Mouse (Mus musculus) layer of hippocampus, adult 2 months (tissue): ENCODE data around the gene B3glct. TPM values are rescaled to one million over a fixed set of nuclear protein-coding genes. Genes with fewer than 3 reads are reported as not detected.

Source experiments
- DNase-seq, 2 experiments: peaks; one replicate each; pipeline ENCODE4 v3.0.0; 2022; ENCODE audit warnings: low spot score in 2 of 2
- H3K27ac ChIP-seq: fragments of 200-600 bp; 2 replicates; pipeline ENCODE4 v1.8.1; 2022
- H3K4me3 ChIP-seq: fragments of 200-600 bp; 2 replicates; pipeline ENCODE4 v1.8.1; 2022; ENCODE audit warnings: mild to moderate bottlenecking
- CTCF ChIP-seq: fragments of 200-600 bp; conservative IDR thresholded peaks from 2 replicates; pipeline ENCODE4 v1.8.1; 2022; ENCODE audit warnings: antibody characterized with exemption, mild to moderate bottlenecking, moderate library complexity
- total RNA-seq, 2 experiments: library from RNA; stranded (reverse); gene quantifications; 2 replicates each; pipeline ENCODE4 v1.2.3; 2021

The B3glct gene
- total RNA-seq, 2 experiments from 2014 or later = 10.7 to 11.9 TPM

DNA sequence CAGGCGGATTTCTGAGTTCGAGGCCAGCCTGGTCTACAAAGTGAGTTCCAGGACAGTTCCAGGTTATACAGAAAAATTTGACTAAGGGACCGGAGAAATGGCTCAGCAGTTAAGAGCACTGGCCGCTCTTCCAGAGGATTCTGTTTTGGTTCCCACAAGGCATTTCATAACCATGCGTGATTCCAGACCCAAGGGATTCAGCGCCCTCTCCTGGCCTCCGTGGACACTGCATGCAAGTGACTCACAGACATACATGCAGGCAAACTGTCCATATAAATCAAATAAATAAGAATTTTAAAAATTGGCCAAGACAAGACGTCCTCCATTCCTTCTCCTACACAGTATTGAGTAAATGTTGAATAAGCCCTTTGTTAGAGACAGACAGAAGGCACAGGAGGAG, 53.7 kb downstream of the B3glct start:
- Histone ChIP-seq H3K27ac (no peak overlapping the region), H3K4me3 (no peak overlapping the region)
- no peak for DNase-seq
- peak; percentile 50 for TF ChIP-seq CTCF

DNA sequence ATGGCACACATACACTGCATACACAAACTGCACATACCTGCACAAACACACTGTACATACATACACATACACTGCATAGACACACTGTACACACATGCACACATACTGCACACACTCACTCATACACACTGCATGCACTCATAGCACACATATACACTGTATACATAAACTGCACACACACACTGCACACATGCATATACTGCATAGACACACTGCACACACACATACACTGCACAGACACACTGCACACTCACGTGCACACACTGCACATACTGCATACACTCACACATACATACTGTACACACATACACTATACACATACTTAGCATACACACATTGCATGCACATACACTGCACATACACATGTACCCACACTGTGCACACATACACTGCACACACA, 59.2 kb downstream of the B3glct start:
- Histone ChIP-seq H3K4me3 (no peak overlapping the region), H3K27ac (no peak overlapping the region)
- no peak for TF ChIP-seq CTCF
- DNase-seq = no peak

DNA sequence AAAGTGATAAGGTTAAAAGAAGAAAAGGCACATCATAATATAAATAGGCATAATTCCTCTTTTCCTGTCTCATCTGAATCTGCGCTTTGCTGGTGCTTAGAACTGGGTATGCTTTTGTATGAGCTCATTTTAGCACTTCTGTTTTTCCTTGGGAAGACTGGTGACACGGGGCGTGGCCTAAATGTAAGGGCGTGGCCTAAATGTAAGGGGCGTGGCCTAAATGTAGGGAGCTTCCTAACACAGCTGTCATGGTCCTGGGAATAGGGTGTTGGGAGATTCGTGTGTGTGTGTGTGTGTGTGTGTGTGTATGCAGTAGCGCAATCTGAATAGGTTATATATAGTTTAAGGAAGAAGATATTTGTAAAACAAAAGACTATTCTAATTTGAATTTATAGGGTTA, 62.1 kb downstream of the B3glct start:
- Histone ChIP-seq H3K4me3 (no peak overlapping the region), H3K27ac (no peak overlapping the region)
- TF ChIP-seq CTCF = no peak
- DNase-seq = no peak

DNA sequence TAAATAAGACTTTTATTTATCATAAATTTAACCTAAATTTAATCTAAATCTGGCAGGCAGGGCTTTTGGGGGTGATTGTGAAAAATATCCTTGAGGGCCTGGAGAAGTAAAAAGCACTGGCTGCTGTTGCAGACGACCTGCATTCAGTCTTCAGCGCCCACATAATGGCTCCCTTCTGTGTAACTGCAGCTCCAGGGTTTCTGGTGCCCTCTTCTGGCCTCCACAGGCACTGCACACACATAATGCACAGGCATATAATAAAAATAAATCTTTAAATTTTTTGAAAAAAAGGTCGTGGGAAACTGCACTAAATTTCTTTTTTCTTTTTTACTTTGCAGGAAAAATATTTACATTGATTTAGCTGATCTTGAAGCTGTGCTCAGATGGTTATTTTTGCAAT, 62.7 kb downstream of the B3glct start:
- peak; percentile 60 for TF ChIP-seq CTCF
- Histone ChIP-seq H3K27ac (no peak overlapping the region), H3K4me3 (no peak overlapping the region)
- DNase-seq = no peak

DNA sequence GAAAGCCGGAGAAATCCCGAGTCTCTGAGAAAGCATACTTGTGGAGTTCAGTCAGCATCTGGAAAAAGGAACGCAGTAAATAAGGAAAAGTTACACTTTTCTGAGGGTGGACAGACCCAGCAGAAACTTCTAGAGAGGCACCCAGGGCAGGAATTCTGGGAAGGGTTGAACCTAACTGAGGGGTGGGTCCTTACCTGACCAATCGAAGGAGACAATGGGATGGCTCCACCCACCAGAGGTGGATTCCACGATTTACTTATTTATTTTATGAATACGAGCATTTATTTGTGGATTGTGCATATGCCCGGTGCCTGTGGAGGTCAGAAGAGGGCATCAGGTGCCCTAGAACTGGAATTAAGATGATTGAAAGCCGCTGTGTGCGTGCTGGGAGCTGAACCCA, 64.3 kb downstream of the B3glct start:
- DNase-seq = no peak
- no peak overlapping the region for H3K4me3 ChIP-seq
- H3K27ac ChIP-seq = no peak overlapping the region
- no peak for TF ChIP-seq CTCF

DNA sequence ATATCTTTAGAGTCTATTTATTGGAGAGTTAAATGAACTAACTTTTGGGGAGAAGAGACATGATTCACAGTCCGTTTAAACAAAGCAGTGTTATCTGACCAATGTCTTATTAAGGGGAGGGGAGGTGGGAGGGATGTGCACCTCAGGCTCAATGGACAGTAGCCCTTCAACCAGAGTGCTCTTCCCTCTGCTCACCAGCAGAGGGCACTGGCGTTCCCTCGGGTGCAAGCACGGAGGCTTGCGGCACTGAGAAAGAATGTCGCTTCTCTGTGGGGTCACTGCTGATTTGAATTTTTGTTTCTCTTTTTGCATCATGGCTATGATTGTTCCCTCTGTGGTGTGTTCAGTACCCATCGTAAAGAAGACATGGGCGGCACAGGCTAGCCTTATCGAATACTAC, 67.0 kb downstream of the B3glct start:
- peak; percentile 74 for TF ChIP-seq CTCF
- no peak for DNase-seq
- Histone ChIP-seq H3K4me3 (no peak overlapping the region), H3K27ac (no peak overlapping the region)

DNA sequence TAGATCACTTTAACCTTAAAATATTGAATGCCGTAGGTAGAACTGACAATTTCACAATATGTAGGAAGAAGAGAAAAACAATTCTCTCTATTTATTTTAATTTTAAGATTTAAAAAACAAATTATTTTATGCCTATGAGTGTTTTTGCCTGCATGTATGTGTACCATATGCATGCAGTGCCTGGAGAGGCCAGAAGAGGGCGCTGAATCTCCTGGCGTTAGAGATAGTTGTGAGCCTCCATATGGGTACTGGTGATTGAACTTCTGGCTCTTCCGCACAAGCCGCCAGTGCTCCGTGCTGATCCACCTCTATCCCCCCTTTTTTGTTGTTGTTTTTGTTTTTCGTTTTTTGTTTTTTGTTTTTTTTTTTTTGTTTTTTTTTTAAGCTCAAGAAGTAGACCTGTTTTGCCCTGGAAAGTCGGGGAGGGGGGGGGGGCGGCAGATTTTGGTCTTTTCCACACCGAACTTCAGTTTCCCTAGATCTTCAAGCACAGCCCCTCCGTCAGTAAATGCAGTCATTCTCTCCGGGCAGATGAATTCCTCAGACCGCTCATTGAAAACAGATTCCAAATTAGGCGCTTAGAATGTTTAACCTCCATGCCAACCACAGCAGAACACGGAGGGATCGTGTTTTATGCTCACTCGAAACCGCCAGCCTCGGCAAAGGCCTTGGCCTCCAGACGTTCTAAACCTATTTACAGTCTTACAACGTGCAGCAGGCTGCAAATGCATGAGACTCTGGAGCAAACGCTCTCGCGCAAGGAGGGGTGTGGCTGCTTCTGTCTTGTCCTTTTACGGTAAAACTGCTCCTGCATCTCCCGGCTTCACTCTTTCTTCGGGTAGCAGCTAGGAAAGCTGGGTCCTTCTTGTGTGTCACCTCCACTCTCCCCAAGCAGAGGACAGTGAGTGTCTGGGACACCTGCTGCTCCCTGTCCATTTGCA, 70.9 kb downstream of the B3glct start:
- TF ChIP-seq CTCF = peak; percentile 60
- H3K27ac ChIP-seq = no peak overlapping the region
- no peak for DNase-seq
- no peak overlapping the region for H3K4me3 ChIP-seq

DNA sequence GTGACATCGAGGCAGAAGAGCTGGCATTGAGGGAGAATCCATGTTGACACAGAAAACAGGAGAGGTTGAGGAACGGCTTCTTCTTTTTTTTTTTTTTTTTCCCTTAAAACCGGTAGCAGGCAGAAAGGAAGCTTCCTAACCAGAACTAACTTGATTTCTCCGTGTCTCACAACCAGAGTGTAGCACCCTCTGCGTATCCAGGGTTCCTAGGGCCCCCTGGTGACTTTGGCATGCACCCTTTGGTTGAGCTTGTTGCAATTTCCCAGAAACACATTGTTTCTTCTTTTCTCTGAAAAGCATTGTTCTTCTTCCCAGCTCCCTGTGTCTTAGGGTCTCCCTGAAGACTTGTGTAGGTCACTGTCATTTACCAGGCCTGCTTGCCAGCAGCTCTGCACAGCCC, 73.8 kb downstream of the B3glct start:
- no peak overlapping the region for H3K4me3 ChIP-seq
- no peak for TF ChIP-seq CTCF
- no peak for DNase-seq
- H3K27ac ChIP-seq = no peak overlapping the region

DNA sequence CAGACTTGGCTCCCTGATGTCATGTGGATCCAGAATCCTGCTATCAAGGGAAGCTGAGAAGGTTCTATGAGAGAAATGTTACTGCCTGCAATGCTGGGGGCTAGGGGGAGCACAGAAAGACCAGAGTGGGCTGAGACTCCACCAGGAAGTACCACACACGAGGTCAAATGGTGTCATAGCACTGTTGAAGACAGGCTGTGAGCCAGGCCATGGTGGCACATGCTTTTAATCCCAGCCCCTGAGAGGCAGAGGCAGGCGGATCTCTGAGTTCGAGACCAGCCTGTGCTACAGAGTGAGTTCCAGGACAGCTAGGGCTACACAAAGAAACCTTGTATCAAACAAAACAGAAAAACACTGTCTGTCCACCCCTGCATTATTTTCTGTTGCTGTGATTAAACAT, 75.0 kb downstream of the B3glct start:
- no peak overlapping the region for H3K4me3 ChIP-seq
- no peak for DNase-seq
- no peak for TF ChIP-seq CTCF
- no peak overlapping the region for H3K27ac ChIP-seq

DNA sequence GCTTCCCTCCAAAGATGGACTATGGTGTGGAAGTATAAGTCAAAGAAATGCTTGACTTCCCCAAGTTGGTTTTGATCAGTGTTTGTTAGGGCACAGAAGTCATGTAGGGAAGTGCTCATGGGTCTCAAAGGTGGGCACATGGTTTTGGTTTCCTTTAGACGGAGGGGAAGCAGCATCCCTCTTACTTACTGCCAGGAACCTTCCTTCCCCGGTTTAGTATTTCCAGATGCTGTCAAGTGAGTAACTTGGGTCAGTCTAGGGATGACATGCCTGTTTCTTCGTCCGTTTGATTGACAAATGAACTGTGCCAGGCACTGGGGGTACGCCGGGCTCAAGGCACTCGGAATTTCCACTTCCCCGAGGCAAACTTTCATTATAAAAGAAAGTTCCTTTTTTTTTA, 89.1 kb downstream of the B3glct start:
- Histone ChIP-seq H3K4me3 (no peak overlapping the region), H3K27ac (no peak overlapping the region)
- DNase-seq = no peak
- TF ChIP-seq CTCF = no peak

DNA sequence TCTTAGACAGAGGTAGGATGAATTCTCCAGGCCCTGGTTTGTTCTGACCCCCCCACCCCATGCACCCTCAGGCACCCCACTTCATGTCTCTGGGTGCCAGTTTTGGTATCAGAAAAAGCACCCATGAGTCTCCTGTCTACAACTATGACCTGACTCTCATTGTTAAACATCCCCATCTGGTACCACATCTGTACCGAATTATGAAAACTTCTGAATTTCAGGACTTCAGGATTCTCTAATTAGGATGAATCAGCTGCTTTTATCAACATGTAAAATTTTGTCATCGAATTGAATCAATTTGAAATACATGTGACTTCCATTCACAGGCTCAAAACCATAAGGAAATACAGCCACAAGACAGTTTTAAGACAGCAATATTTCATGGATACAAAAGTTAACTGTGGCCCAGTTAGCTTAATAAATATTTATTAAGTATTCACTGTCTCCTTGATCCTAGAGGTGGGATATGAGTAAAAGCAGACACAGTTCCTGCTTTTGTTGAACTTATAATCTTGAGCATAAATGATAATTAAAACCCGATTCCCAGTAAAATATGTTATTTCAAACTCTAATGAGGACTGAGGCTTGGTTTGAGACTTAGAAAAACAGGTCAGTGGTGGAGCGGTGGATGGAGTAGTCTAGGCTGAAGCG, 89.7 kb downstream of the B3glct start:
- no peak for DNase-seq
- no peak for TF ChIP-seq CTCF
- Histone ChIP-seq H3K27ac (no peak overlapping the region), H3K4me3 (no peak overlapping the region)

DNA sequence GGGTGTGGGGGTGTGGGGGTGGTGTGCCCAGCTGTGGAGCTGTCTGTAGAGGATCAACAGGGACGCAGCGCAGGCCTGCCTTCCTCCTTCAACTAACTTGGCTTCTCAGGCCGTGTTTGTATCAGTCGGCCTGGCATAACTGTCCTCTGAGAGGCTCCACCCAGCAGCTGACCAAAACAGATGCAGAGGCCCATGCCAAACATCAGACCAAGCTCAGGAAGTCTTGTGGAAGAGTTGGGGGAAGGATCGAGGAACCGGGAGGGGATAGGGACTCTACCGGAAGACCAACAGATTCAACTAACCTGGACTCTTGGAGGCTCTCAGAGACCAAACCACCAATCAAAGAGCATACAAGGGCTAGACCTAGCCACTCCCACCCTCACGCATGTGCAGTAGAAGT, 91.6 kb downstream of the B3glct start:
- TF ChIP-seq CTCF = no peak
- no peak overlapping the region for H3K27ac ChIP-seq
- H3K4me3 ChIP-seq = no peak overlapping the region
- DNase-seq = no peak

DNA sequence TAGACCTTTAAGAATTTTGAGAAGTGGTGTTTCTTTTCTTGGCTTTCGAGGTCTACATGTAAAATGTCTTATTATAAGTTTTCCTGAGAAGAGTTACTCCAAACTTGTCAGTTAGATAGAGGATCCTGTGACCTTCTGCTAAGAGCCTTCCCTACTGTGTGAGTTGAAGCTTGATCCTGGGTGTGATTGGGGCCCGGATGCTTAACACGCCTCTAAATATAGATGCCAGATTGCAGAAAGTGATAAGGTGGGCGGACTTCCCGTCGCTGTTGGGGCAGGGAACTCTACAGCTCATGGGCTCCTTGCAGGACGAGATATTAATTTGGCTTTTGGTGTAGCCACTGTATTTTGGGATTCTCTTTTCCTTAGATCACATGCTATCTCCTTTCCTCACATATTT, 98.0 kb downstream of the B3glct start:
- DNase-seq = no peak
- no peak overlapping the region for H3K4me3 ChIP-seq
- H3K27ac ChIP-seq = no peak overlapping the region
- no peak for TF ChIP-seq CTCF

DNA sequence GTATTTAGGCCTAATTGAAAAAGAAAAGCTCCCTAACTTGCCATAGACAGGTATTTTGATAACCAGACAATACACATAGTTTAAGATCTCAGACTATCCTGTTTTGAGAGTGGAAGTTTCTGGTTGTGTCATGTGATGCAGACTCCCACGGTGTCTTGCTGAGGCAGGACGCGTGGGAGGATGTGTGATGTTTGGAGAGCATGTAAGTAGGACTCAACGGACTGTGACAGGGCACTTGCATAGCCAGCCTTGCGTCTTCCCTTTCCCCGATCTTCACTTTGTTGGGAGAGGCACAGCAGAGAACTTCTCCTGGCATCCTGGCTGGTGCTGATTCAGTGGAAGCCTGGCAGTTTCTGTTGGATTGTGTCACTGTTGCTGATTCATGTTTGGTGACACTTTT, 101.7 kb downstream of the B3glct start:
- TF ChIP-seq CTCF = no peak
- DNase-seq = no peak
- Histone ChIP-seq H3K4me3 (no peak overlapping the region), H3K27ac (no peak overlapping the region)
